Mouse (Mus musculus): ENCODE measurements around the gene Tulp3.

DNA sequence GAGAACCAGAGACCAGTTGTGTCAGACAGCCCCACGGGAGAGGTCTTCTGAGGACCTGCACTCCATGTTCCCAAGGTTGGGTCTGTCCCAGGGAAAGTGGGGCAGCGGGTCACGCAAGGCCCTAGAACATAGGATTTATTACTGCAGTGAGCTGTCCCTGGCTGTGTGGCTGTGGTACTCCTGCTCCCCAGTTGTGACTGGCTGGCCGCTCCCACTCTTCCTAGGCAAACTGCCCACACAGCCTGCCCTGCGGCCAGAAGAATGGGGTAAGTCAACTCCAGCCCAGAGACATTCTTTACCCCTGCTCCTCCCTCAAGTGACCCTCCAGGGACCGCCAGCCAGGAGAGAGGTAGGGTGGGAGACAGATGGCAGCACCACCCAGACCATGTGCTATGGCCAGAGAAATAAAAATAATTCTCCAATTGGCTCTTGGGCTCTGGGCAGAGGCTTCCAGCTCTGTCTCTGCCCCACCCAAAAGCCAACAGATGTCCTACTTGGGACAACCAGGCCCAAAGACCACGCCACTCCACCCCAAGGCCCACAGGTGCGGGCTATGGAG lies 80.1 kb downstream of the Tulp3 start:
- TF ChIP-seq CTCF (IDR thresholded peaks at IDR 0.05; ENCODE audit: borderline replicate concordance, control insufficient read depth, extremely low read depth, insufficient read depth, low read length, poor library complexity) (no peak), POLR2A (IDR thresholded peaks at IDR 0.05; ENCODE audit: control insufficient read depth, extremely low read depth, insufficient read depth, low read length, poor library complexity) (no peak)
